Mouse (Mus musculus) C3H10T1/2 (cell line): ENCODE data around the gene Txk. TPM values are rescaled to one million over a fixed set of nuclear protein-coding genes. Genes with fewer than 3 reads are reported as not detected.

ENCODE experiments used
- polyA plus RNA-seq, 2 experiments: library from polyadenylated mRNA; unstranded; fragments of >200 nt; fragmentation: generic; extraction: Trizol; gene quantifications; one replicate each; pipeline ENCODE4 v1.2.1; 2012; ENCODE audit warnings: missing spikeins in 2 of 2

Txk gene
- under 1 TPM in 1 of 2 experiments, not detected in 1; 0.02 TPM for polyA plus RNA-seq

DNA sequence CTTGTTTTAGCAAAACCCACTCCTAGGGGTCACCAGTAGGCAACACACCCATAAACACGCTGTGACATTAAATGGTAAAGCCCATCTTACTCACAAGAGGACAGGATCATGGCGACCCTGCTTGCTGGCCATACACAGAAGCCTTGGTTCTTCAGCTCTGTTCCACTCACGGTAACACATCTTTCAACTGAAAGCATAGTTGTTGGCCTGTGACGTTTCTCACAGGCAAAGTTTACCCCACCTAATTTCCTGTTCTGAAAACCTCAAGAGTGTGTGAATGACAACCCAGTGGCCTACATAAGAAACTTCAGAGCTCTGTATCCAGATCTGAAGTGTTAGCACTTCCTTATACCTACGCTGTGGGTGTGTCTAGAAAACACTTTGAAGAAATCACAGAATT lies at the start of gene Txk:
Gene Txk, minus strand, starts transcription at position 193 of the 400 bp plus-strand sequence.

DNA sequence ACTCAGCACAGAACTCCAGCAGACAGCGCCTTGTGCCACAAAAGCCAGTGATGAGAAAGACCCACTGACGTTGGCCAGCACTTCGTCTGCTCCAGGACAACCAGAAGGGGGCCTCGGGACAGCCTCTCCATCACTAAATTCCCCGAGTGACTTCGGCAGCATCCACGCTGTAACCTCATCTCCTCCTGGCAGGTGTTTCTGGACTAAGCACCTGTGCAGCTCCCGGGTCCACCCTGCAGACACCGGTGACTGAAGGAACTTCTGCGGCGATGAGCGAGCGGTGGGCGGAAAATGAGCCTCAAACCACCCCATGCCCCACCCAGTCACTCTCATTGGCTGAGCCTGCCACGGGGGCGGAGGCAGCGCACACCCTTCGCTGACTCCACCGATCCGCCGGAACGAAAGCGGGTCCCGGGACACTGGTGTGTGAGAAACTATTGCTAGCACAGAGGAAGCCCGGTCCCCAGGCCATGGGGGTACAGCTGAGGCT lies 105.1 kb downstream of the Txk start, which contains the start of gene Nipal1:
Gene Nipal1, plus strand, starts transcription at position 378 of the 490 bp plus-strand sequence.

Other genes with a start within 250 kb of the Txk start
- gene Corin, start 248.3 kb downstream of the Txk start, polyA plus RNA-seq = under 1 TPM in 1 of 2 experiments, not detected in 1; 0.01 TPM
- gene Nfxl1, start 193.1 kb downstream of the Txk start, polyA plus RNA-seq = 1 to 10 TPM in 1 of 2 experiments, under 1 TPM in 1; 0.64 to 6.3 TPM
- gene Zar1, start 171.5 kb downstream of the Txk start, polyA plus RNA-seq = not detected
- gene Gm5868, start 165.2 kb downstream of the Txk start, polyA plus RNA-seq = not detected
- not detected for gene Cnga1, start 108.5 kb downstream of the Txk start, polyA plus RNA-seq
- gene Nipal1, start 105.0 kb downstream of the Txk start, polyA plus RNA-seq = under 1 TPM; 0.09 to 0.15 TPM
- gene Tec, start 115.7 kb upstream of the Txk start, polyA plus RNA-seq = under 1 TPM; 0.11 to 0.30 TPM
- gene Slain2, start 161.5 kb upstream of the Txk start, polyA plus RNA-seq = 10 to 100 TPM in 1 of 2 experiments, 1 to 10 TPM in 1; 2.9 to 10.1 TPM
- gene Gm10135, start 221.9 kb upstream of the Txk start, polyA plus RNA-seq = not detected